Mouse (Mus musculus) ES-E14 (cell line): Measurements from ENCODE around the gene Lmod3. TPM values are rescaled to one million over a fixed set of nuclear protein-coding genes. Genes with fewer than 3 reads are reported as not detected.
"Not testable (repeated sequence)": the region's sequence is repeated elsewhere in the genome, so short reads cannot be mapped to it uniquely, and the experiment has no call there.

Source experiments
- DNase-seq: peaks from one replicate; pipeline ENCODE4 v3.0.0-alpha.2; 2013; ENCODE audit warnings: low read depth, low spot score
- H3K27ac ChIP-seq: 2 replicates; pipeline ENCODE4 v1.5.1; 2012; ENCODE audit warnings: low read depth, mild to moderate bottlenecking, low read length, moderate library complexity, mixed read lengths; ENCODE audit not compliant: poor library complexity, insufficient read depth, severe bottlenecking
- H3K36me3 ChIP-seq: 2 replicates; pipeline ENCODE4 v1.6.1; 2012; ENCODE audit warnings: mild to moderate bottlenecking, low read length, moderate library complexity, mixed read lengths; ENCODE audit not compliant: control insufficient read depth, poor library complexity, insufficient read depth, severe bottlenecking
- H3K4me1 ChIP-seq, 2 experiments: fragments of 150-350 bp in 1 of 2; sonication (generic) in 1 of 2; 2 replicates each; pipeline ENCODE4 v1.6.1; 2012; ENCODE audit warnings: low read length in 2 of 2, mild to moderate bottlenecking in 1 of 2, mixed read lengths in 1 of 2; ENCODE audit not compliant: control insufficient read depth in 2 of 2, insufficient read depth in 2 of 2, poor library complexity in 1 of 2
- H3K4me3 ChIP-seq, 2 experiments: fragments of 150-350 bp in 1 of 2; sonication (generic) in 1 of 2; 2 replicates each; pipeline ENCODE4 v1.5.1; 2012; ENCODE audit warnings: low read length in 2 of 2, low read depth in 1 of 2, mild to moderate bottlenecking in 1 of 2, mixed read lengths in 1 of 2; ENCODE audit not compliant: insufficient read depth in 1 of 2, poor library complexity in 1 of 2, severe bottlenecking in 1 of 2
- H3K9ac ChIP-seq: 2 replicates; pipeline ENCODE4 v1.6.1; 2012; ENCODE audit warnings: low read depth, mild to moderate bottlenecking, low read length, mixed read lengths; ENCODE audit not compliant: poor library complexity, insufficient read depth, severe bottlenecking
- H3K9me3 ChIP-seq: fragments of 150-350 bp; sonication (generic); 2 replicates; pipeline ENCODE4 v1.6.1; 2012; ENCODE audit warnings: low read depth, mild to moderate bottlenecking, low read length; ENCODE audit not compliant: control insufficient read depth, insufficient read depth
- CHD2 ChIP-seq: IDR thresholded peaks from 2 replicates; pipeline ENCODE4 v1.6.1; 2014; ENCODE audit warnings: mild to moderate bottlenecking, low read depth, low read length, inconsistent platforms
- HCFC1 ChIP-seq: IDR thresholded peaks from 2 replicates; pipeline ENCODE4 v1.6.1; 2012; ENCODE audit warnings: low read length, inconsistent platforms, borderline replicate concordance; ENCODE audit not compliant: insufficient read depth
- MAFK ChIP-seq: IDR thresholded peaks from 2 replicates; pipeline ENCODE4 v1.6.1; 2014; ENCODE audit warnings: mild to moderate bottlenecking, low read depth, low read length, inconsistent platforms; ENCODE audit not compliant: insufficient read depth
- ZC3H11A ChIP-seq: IDR thresholded peaks from 2 replicates; pipeline ENCODE4 v1.6.1; 2012; ENCODE audit warnings: low read depth, mild to moderate bottlenecking, inconsistent platforms, low read length, borderline replicate concordance
- ZNF384 ChIP-seq: IDR thresholded peaks from 2 replicates; pipeline ENCODE4 v1.6.1; 2012; ENCODE audit warnings: low read depth, low read length, inconsistent platforms
- in situ Hi-C, 2 experiments: fragments of 600-800 bp; cut with MboI; formaldehyde crosslinking; loops; one replicate each; pipeline ENCODE4 v1.15.1; 2025; ENCODE audit warnings: low sequenced_read_pairs in 2 of 2, inconsistent platforms in 1 of 2; ENCODE audit not compliant: unreplicated experiment in 2 of 2
- total RNA-seq: library from RNA; depleted of rRNA; stranded (reverse); fragments of 300-350 nt; gene quantifications from 2 replicates; pipeline ENCODE4 v1.2.3, GENCODE M21; 2012

Gene Lmod3
- total RNA-seq, 1 experiment: 0.09 TPM

DNA sequence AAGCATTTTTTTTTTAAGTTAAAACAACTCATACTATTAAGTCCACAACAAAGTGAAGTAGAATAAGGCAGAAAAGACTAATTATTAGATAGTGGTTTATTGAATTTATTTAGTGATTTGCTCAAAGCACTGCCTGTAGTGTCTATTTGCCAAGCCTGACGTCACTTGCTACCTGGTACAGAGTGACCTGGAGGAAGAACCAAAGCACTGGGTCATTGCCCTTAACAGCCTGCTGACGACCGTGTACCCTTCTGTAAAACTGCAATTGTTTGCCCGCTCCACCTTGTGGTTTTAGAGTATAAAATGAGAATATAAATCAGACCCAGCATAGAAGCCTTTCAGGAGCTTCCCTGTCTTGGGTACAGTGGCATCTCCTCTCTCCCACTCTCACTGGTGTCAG lies 9.7 kb upstream of the Lmod3 start:
- TF ChIP-seq ZNF384 (no peak), ZC3H11A (no peak), MAFK (no peak), HCFC1 (no peak)
- in situ Hi-C loops: loop anchor here (25.0 kb wide), 2 partner anchors 150 to 475 kb away; no protein-coding TSS in a partner anchor
- Histone ChIP-seq H3K4me1 (no peaks in the 10 kb centered on the region), H3K27ac (no peak overlapping the region), H3K36me3 (no peaks in the 10 kb centered on the region), H3K9ac (no peak overlapping the region), H3K9me3 (no peaks in the 10 kb centered on the region), H3K4me3 (no peak overlapping the region)
- no peak for DNase-seq

DNA sequence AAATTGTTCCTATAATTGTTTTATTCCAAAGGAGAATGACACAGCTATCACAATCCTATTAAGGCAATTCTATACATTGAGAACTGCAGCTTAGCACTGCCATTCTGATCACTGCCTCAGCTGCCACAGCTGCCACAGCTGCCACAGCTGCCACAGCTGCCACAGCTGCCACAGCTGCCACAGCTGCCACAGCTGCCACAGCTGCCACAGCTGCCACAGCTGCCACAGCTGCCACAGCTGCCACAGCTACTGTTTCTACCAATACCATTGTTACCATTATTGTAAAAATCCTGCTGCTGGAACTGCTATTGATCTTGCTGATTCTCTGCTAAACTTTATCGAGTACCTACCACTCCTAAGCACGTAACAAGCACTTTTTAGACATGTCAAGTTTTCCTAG lies 7.4 kb upstream of the Lmod3 start:
- not testable (repeated sequence) for H3K36me3 ChIP-seq, H3K9ac ChIP-seq, H3K4me3 ChIP-seq, H3K9me3 ChIP-seq, H3K27ac ChIP-seq, DNase-seq, H3K4me1 ChIP-seq
- in situ Hi-C loops: loop anchor here (10.0 to 25.0 kb wide), 3 partner anchors 152 to 477 kb away; no protein-coding TSS in a partner anchor

DNA sequence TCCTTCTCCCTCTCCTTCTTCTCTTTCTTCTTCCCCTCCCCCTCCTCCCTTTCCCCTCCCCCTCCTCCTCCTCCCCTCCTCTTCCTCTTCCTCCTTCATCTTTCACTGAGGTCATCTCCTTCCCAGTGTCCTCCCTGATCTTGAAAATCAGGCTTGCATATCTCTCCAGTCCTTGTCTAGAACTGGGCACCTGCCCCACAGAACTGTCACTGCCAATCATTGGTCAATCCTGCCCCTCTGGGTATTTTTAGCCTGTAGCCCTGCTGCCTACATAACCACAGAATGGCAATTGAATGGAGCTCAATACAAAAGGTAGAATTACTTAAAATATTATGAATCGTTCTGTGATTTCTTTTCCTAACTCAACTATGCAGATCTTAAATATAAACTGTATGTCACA lies 5.9 kb upstream of the Lmod3 start:
- Histone ChIP-seq H3K36me3 (no peaks in the 10 kb centered on the region), H3K9me3 (no peaks in the 10 kb centered on the region), H3K9ac (no peak overlapping the region), H3K4me3 (no peak overlapping the region), H3K4me1 (no peaks in the 10 kb centered on the region), H3K27ac (no peak overlapping the region)
- no peak for TF ChIP-seq ZC3H11A
- no peak for TF ChIP-seq HCFC1
- TF ChIP-seq MAFK: no peak
- no peak for TF ChIP-seq ZNF384
- no peak for TF ChIP-seq CHD2
- DNase-seq: no peak
- in situ Hi-C loops: loop anchor here (10.0 to 25.0 kb wide), 3 partner anchors 154 to 479 kb away; no protein-coding TSS in a partner anchor

DNA sequence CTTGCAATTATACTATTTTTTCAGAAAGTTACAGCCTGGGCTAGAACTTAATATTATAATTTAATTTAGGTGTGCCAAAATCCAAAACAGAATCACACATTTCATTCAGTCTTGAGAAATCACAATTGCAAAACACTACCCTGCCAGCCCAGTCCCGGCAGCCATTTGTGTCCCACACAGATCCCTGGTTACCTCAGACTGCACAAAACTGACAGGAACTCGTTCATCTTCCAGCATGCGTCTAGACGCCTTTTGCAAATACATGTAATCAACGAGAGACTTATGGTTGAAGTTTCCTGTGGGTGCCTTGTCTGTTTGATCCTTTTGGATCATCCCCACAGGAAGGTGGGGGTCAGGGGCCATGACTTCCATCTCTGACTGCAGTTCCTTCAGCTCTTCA lies 473 bp downstream of the Lmod3 start:
- no peaks in the 10 kb centered on the region for H3K4me1 ChIP-seq
- DNase-seq: no peak
- no peak overlapping the region for H3K9ac ChIP-seq
- TF ChIP-seq HCFC1 (no peak), ZC3H11A (no peak), CHD2 (no peak), MAFK (no peak), ZNF384 (no peak)
- no peaks in the 10 kb centered on the region for H3K9me3 ChIP-seq
- no peak overlapping the region for H3K27ac ChIP-seq
- no peak overlapping the region for H3K4me3 ChIP-seq
- no peaks in the 10 kb centered on the region for H3K36me3 ChIP-seq
- in situ Hi-C loops: loop anchor here (10.0 to 25.0 kb wide), 3 partner anchors 160 to 485 kb away; no protein-coding TSS in a partner anchor

DNA sequence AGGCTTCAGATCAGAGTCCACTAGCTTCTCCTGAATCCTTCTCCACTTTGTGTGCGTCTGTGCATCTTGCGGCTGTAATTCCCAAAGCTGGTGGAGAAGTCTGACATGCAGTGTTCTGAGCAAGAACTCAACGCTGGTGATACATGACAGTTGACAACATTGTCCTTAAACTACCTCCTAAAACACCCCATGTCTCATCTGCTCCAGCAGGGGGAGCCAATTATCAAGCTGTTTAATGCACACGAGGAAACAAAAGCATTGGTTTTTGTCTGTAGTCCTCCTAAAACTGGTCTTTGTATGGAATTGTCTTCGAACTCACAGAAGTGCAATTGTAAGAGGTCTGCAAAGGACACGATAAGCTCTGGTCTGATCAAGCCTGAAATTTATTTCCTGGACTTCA lies 1.6 kb downstream of the Lmod3 start:
- Histone ChIP-seq H3K4me3 (no peak overlapping the region), H3K4me1 (no peaks in the 10 kb centered on the region), H3K36me3 (no peaks in the 10 kb centered on the region), H3K9ac (no peak overlapping the region), H3K27ac (no peak overlapping the region), H3K9me3 (no peaks in the 10 kb centered on the region)
- in situ Hi-C loops: loop anchor here (10.0 to 25.0 kb wide), 3 partner anchors 161 to 486 kb away; no protein-coding TSS in a partner anchor
- TF ChIP-seq MAFK: no peak
- TF ChIP-seq HCFC1: no peak
- TF ChIP-seq ZNF384: no peak
- TF ChIP-seq CHD2: no peak
- peak; percentile 64 for TF ChIP-seq ZC3H11A
- peak; percentile 63 for DNase-seq
